ENCODE assay signal across 8 mouse cellular contexts in the genomic region with DNA sequence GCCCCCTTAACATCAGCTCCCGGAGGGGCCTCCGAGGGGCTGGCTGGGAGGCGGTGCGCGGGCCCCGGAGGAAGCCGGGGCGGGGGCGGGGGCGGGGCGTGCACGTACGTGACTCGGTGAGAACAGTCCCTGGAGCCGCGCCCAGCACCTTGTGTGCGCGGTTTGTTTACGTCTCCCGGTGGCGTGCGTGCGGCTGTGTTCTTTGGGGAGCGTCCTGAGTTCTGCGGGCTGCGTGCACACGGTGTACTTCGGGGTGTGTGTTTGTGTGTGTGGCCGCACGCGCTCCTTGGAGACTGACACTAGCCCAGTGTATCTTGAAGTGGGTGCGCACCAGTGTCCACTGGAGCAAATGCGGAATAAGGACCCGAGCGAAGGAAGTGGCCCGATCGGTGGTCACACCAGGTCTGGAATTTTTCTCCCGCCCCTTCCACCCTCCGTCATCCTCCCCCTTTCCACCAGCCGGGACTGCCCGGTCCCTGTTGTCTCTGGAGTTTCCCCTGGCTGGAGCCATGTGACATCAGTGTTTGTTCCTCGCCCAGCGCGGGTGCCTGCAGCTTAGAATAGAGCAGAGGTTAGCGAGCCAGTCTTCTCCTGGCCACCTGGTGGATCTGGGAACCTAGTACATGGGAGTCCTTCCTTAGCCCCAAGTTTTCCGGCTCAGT. TPM values are rescaled to one million over a fixed set of nuclear protein-coding genes. Genes with fewer than 3 reads are reported as not detected.
DNase-seq lines count a peak whose midpoint lies in the region; ATAC-seq and TF ChIP-seq lines count a peak whose summit lies in the region.

No protein-coding gene starts in this region.

- H3K79me2 ChIP-seq in C2C12 (ENCODE audit: control insufficient read depth, insufficient read depth): peaks cover 50% of the 10 kb centered on the region

- TF ChIP-seq POLR2A in kidney, adult 2 months (IDR thresholded peaks at IDR 0.05; ENCODE audit: low read depth, low read length): no peak
- TF ChIP-seq POLR2A in olfactory bulb, adult 2 months (IDR thresholded peaks at IDR 0.05; ENCODE audit: insufficient read depth, low read depth, low read length): no peak

- no peak for TF ChIP-seq CTCF in C2C12 (IDR thresholded peaks at IDR 0.05; ENCODE audit: control insufficient read depth, insufficient read depth, insufficient read length)
- TF ChIP-seq CTCF in kidney, adult 2 months (conservative IDR thresholded peaks at IDR 0.05; ENCODE audit: insufficient read depth, insufficient read length, low read depth, low read length): peak; percentile 51
- TF ChIP-seq CTCF in olfactory bulb, adult 2 months (IDR thresholded peaks at IDR 0.05; ENCODE audit: insufficient read depth, low read depth, low read length): no peak

- under 1% methylated on average over 39 of the region's 46 CpGs for WGBS in kidney, adult 2 months
- under 1% methylated on average over 35 of the region's 46 CpGs for WGBS in lung, embryonic 15.5 days
- WGBS in olfactory bulb, adult 2 months: under 1% methylated on average over 46 of the region's 46 CpGs

- peak; percentile 83 for ATAC-seq in lung, embryonic 15.5 days (ENCODE audit: borderline replicate concordance, extremely low read depth, low FRiP score, low TSS enrichment)

- peak overlapping the region; percentile 91 for H3ac ChIP-seq in C2C12 (ENCODE audit: control insufficient read depth, insufficient read length, low read depth)

- H3K27me3 ChIP-seq in C2C12 (ENCODE audit: control insufficient read depth, insufficient read depth, insufficient read length): no peaks in the 10 kb centered on the region
- H3K27me3 ChIP-seq in kidney, adult 2 months (replicated peaks; ENCODE audit: control insufficient read depth, insufficient read depth, low read length): no peaks in the 10 kb centered on the region
- no peaks in the 10 kb centered on the region for H3K27me3 ChIP-seq in lung, embryonic 15.5 days

- H3K36me3 ChIP-seq in C2C12 (ENCODE audit: control insufficient read depth, insufficient read depth): no peaks in the 10 kb centered on the region
- H3K36me3 ChIP-seq in kidney, adult 2 months (ENCODE audit: control insufficient read depth, insufficient read depth, low read length): no peaks in the 10 kb centered on the region
- H3K36me3 ChIP-seq in lung, embryonic 15.5 days: no peaks in the 10 kb centered on the region

- H3K4me3 ChIP-seq in C2C12 (ENCODE audit: insufficient read depth, poor library complexity, severe bottlenecking): peak overlapping the region; percentile 78
- H3K4me3 ChIP-seq in kidney, adult 2 months (ENCODE audit: insufficient read depth, low read depth, low read length): peak overlapping the region; percentile 65
- peak overlapping the region; percentile 76 for H3K4me3 ChIP-seq in lung, embryonic 15.5 days
- peak overlapping the region; percentile 68 for H3K4me3 ChIP-seq in olfactory bulb, adult 2 months (ENCODE audit: insufficient read depth, low read depth, low read length)

- H3K4me2 ChIP-seq in lung, embryonic 15.5 days: peak overlapping the region; percentile 84

- peaks cover 7% of the 10 kb centered on the region for H3K4me1 ChIP-seq in kidney, adult 2 months (ENCODE audit: control insufficient read depth, insufficient read depth, low read length)
- H3K4me1 ChIP-seq in lung, embryonic 15.5 days: peaks cover 47% of the 10 kb centered on the region
- peaks cover 23% of the 10 kb centered on the region for H3K4me1 ChIP-seq in olfactory bulb, adult 2 months (ENCODE audit: control insufficient read depth, insufficient read depth, low read length)

- peak overlapping the region; percentile 69 for H3K9ac ChIP-seq in lung, embryonic 15.5 days

- peaks cover 14% of the 10 kb centered on the region for H3K79me3 ChIP-seq in C2C12 (ENCODE audit: low read depth)

- H3K27ac ChIP-seq in kidney, adult 2 months (ENCODE audit: insufficient read depth, low read depth, low read length): no peak overlapping the region; the same call in 1 of the 2 replicates
- H3K27ac ChIP-seq in lung, embryonic 15.5 days: peak overlapping the region; percentile 98
- H3K27ac ChIP-seq in olfactory bulb, adult 2 months (ENCODE audit: insufficient read depth, low read depth, low read length): no peak overlapping the region

- DNase-seq in Muller cell, postnatal 12 days (ENCODE audit: inconsistent ontology term): peak; percentile 89
- peak; percentile 81 for DNase-seq in embryo, embryonic 11 days
- DNase-seq in heart, adult 9 months (ENCODE audit: low spot score in 2 of 2): peak; percentile 79 to 81
- DNase-seq in kidney, adult 2 months: peak; percentile 77
- peak; percentile 66 to 76 for DNase-seq in urinary bladder, postnatal 36 days (ENCODE audit: low spot score in 2 of 2)

- H3K9me3 ChIP-seq in lung, embryonic 15.5 days: no peaks in the 10 kb centered on the region

TF ChIP-seq in C2C12, 6 proteins besides CTCF, POLR2A, EP300 and RAD21:
- TF ChIP-seq FOSL1 (IDR thresholded peaks at IDR 0.05; ENCODE audit: insufficient read depth, low read length, poor library complexity, severe bottlenecking) (no peak), USF1 (IDR thresholded peaks at IDR 0.05; ENCODE audit: low read depth) (peak; percentile 26), MAX (IDR thresholded peaks at IDR 0.05) (peak; percentile 89), MYOG (IDR thresholded peaks at IDR 0.05; ENCODE audit: control insufficient read depth, extremely low read depth, insufficient read length) (no peak), MYOD1 (IDR thresholded peaks at IDR 0.05; ENCODE audit: control insufficient read depth, insufficient read length, low read depth) (peak; percentile 2)

RNA-seq across cellular contexts. Expression of a gene that starts 1.6 kb away (rescaled TPM):
- polyA plus RNA-seq in C2C12 (2012; fragmentation: generic; extraction: Trizol): 24.8 TPM
- 1.2 and 1.3 TPM in 2 replicates for polyA plus RNA-seq in kidney, adult 2 months (2012; rRNA removed)
- polyA plus RNA-seq in lung, embryonic 15.5 days (2015; fragmentation: Nextera tagmentation; extraction: Ambion mirVana): 4.8 and 5.3 TPM in 2 replicates
- not detected in 2 replicates for polyA plus RNA-seq in olfactory bulb, adult 2 months (2012; ENCODE audit: insufficient read depth, insufficient read length, low replicate concordance, missing spikeins)

RNA-seq across cellular contexts. Expression of a gene that starts 19.8 kb away (rescaled TPM):
- polyA plus RNA-seq in C2C12 (2012; fragmentation: generic; extraction: Trizol): 17.4 TPM
- polyA plus RNA-seq in kidney, adult 2 months (2012; rRNA removed): 24.6 and 28.7 TPM in 2 replicates
- polyA plus RNA-seq in lung, embryonic 15.5 days (2015; fragmentation: Nextera tagmentation; extraction: Ambion mirVana): 19.1 and 20.2 TPM in 2 replicates
- not detected in 2 replicates for polyA plus RNA-seq in olfactory bulb, adult 2 months (2012; ENCODE audit: insufficient read depth, insufficient read length, low replicate concordance, missing spikeins)

RNA-seq across cellular contexts. Expression of a gene that starts 55.4 kb away (rescaled TPM):
- polyA plus RNA-seq in C2C12 (2012; fragmentation: generic; extraction: Trizol): 74.2 TPM
- 69.0 and 81.0 TPM in 2 replicates for polyA plus RNA-seq in kidney, adult 2 months (2012; rRNA removed)
- 76.4 and 76.5 TPM in 2 replicates for polyA plus RNA-seq in lung, embryonic 15.5 days (2015; fragmentation: Nextera tagmentation; extraction: Ambion mirVana)
- not detected in 2 replicates for polyA plus RNA-seq in olfactory bulb, adult 2 months (2012; ENCODE audit: insufficient read depth, insufficient read length, low replicate concordance, missing spikeins)
